Mouse (Mus musculus): ENCODE results near the gene Atp6v1e1. TPM values are rescaled to one million over a fixed set of nuclear protein-coding genes. Genes with fewer than 3 reads are reported as not detected.
"Not testable (repeated sequence)": the region's sequence is repeated elsewhere in the genome, so short reads cannot be mapped to it uniquely, and the experiment has no call there.

The Atp6v1e1 gene
- total and polyA plus RNA-seq, 3 experiments, result 76.9 to 95.2 (median 91.6) TPM

DNA sequence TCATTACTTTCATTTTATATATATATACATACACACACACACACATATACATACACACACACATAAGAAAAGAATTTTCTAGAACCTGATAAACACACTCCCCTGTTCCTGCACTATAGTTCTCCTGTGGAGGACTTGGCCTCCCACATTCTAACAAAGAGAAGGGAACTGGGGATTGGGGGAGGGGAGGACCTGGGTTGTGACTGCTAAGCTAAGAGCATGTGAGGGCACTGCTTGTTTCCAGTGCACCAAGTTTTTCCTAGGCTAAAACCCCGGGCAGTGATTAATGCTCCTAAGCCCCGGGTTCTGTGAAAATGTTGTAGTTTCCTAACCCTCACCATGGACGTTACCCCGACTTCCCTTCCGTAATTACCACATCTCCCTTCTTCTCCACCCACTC is 2.4 kb downstream of the Atp6v1e1 start:
- H3K27ac ChIP-seq (ENCODE audit: insufficient read depth, low read depth), result no peak overlapping the region
- H3K27me3 ChIP-seq (replicated peaks), result no peaks in the 10 kb centered on the region
- H3K9ac ChIP-seq (ENCODE audit: insufficient read depth, low read depth), result peak overlapping the region; percentile 30; the same call in 1 of the 2 replicates
- in situ Hi-C loops (cut with MboI; ENCODE audit: low pct_ligation_motif_present, low pct_unique_long_range_greater_than_20kb, low sequenced_read_pairs) (no loop called here), dilution Hi-C loops (cut with MboI; ENCODE audit: extremely low pct_ligation_motif_present, extremely low pct_unique_long_range_greater_than_20kb, low sequenced_read_pairs) (no loop called here)
- peaks cover 18 to 28% of the 10 kb centered on the region in 2 experiments for H3K36me3 ChIP-seq (replicated peaks in 1 of 2; ENCODE audit: control insufficient read depth in 1 of 2, insufficient read depth in 1 of 2, low read length in 1 of 2)
- peaks cover 6 to 23% of the 10 kb centered on the region in 2 experiments; a peak in 3 of 4 replicates for H3K4me1 ChIP-seq (ENCODE audit: control insufficient read depth in 1 of 2, insufficient read depth in 2 of 2)
- H3K4me2 ChIP-seq (ENCODE audit: insufficient read depth, low read depth, poor library complexity, severe bottlenecking), result peak overlapping the region; percentile 78; the same call in 1 of the 2 replicates
- H3K4me3 ChIP-seq (replicated peaks in 1 of 3; ENCODE audit: low read depth in 2 of 3, low read length in 2 of 3, poor library complexity in 1 of 3), result peak overlapping the region; percentile 11 to 33 (median 11)
- DNase-seq (ENCODE audit: extremely low read depth), result no peak
- H3K79me2 ChIP-seq (replicated peaks; ENCODE audit: control insufficient read depth, extremely low read depth, insufficient read depth, poor library complexity, severe bottlenecking), result peaks cover 38% of the 10 kb centered on the region
- peaks cover 17% of the 10 kb centered on the region for H3K9me3 ChIP-seq (replicated peaks; ENCODE audit: low read length)
- TF ChIP-seq MAX (IDR thresholded peaks at IDR 0.05; ENCODE audit: low read length) (no peak), HCFC1 (IDR thresholded peaks at IDR 0.05; ENCODE audit: low read depth, low read length) (no peak), NELFE (IDR thresholded peaks at IDR 0.05; ENCODE audit: low read depth, low read length) (no peak), TBP (conservative IDR thresholded peaks at IDR 0.05; ENCODE audit: low read depth, low read length) (no peak), CHD2 (IDR thresholded peaks at IDR 0.05; ENCODE audit: low read length) (peak; percentile 59; the same call in 1 of the 2 replicates), CHD1 (IDR thresholded peaks at IDR 0.05; ENCODE audit: low read depth, low read length) (no peak), ZC3H11A (IDR thresholded peaks at IDR 0.05; ENCODE audit: low read depth, low read length) (no peak), ELF1 (IDR thresholded peaks at IDR 0.05; ENCODE audit: low read depth, low read length) (no peak)

DNA sequence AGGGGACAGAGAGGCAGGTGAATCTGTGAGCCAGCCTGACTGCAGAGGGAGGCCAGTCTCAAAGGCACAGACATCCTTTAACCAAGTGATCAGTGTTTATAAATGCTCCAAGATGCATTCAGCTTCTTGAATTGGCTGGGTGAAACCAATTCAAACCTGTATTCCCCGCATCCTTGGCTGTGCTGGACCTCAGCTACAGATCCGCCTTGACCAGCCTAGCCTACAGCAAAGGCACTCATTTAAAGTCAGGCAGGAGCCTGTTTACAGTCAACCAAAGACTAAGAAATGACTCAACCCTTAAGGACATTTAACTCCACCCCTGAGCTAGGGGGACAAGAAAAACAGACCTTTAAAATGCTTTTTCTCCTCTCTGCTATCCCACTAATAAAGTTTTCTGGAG is 3.3 kb downstream of the Atp6v1e1 start:
- Histone ChIP-seq H3K79me2 (replicated peaks; ENCODE audit: control insufficient read depth, extremely low read depth, insufficient read depth, poor library complexity, severe bottlenecking) (peaks cover 38% of the 10 kb centered on the region), H3K27ac (ENCODE audit: insufficient read depth, low read depth) (no peak overlapping the region), H3K4me2 (ENCODE audit: insufficient read depth, low read depth, poor library complexity, severe bottlenecking) (no peak overlapping the region), H3K9ac (ENCODE audit: insufficient read depth, low read depth) (no peak overlapping the region), H3K4me1 (ENCODE audit: control insufficient read depth in 1 of 2, insufficient read depth in 2 of 2) (peaks cover 6 to 23% of the 10 kb centered on the region in 2 experiments; a peak in 3 of 4 replicates), H3K4me3 (replicated peaks in 1 of 3; ENCODE audit: low read depth in 2 of 3, low read length in 2 of 3, poor library complexity in 1 of 3) (no peak overlapping the region), H3K36me3 (replicated peaks in 1 of 2; ENCODE audit: control insufficient read depth in 1 of 2, insufficient read depth in 1 of 2, low read length in 1 of 2) (peaks cover 18 to 28% of the 10 kb centered on the region in 2 experiments), H3K9me3 (replicated peaks; ENCODE audit: low read length) (peaks cover 17% of the 10 kb centered on the region), H3K27me3 (replicated peaks) (no peaks in the 10 kb centered on the region)
- in situ Hi-C loops (cut with MboI; ENCODE audit: low pct_ligation_motif_present, low pct_unique_long_range_greater_than_20kb, low sequenced_read_pairs) (no loop called here), dilution Hi-C loops (cut with MboI; ENCODE audit: extremely low pct_ligation_motif_present, extremely low pct_unique_long_range_greater_than_20kb, low sequenced_read_pairs) (no loop called here)
- TF ChIP-seq IRF4 (IDR thresholded peaks at IDR 0.05; ENCODE audit: low read depth, low read length), result peak; percentile 90
- TF ChIP-seq MAX (IDR thresholded peaks at IDR 0.05; ENCODE audit: low read length), result no peak
- TF ChIP-seq USF2 (conservative IDR thresholded peaks at IDR 0.05; ENCODE audit: low read depth, low read length), result no peak
- TF ChIP-seq MAZ (IDR thresholded peaks at IDR 0.05; ENCODE audit: low read depth, low read length), result no peak
- no peak for TF ChIP-seq HCFC1 (IDR thresholded peaks at IDR 0.05; ENCODE audit: low read depth, low read length)
- TF ChIP-seq POLR2A (IDR thresholded peaks at IDR 0.05; ENCODE audit: low read depth, low read length), result no peak
- no peak for TF ChIP-seq ZKSCAN1 (IDR thresholded peaks at IDR 0.05; ENCODE audit: borderline replicate concordance, low read depth, low read length)
- TF ChIP-seq MAFK (IDR thresholded peaks at IDR 0.05; ENCODE audit: insufficient replicate concordance, low read length), result no peak
- TF ChIP-seq USF1 (IDR thresholded peaks at IDR 0.05; ENCODE audit: low read depth, low read length), result no peak
- TF ChIP-seq EP300 (IDR thresholded peaks at IDR 0.05; ENCODE audit: low read length), result peak; percentile 67
- TF ChIP-seq TCF12 (IDR thresholded peaks at IDR 0.05; ENCODE audit: low read depth, low read length), result no peak
- 0 out of 2 replicates have a peak, but pooled peaks have one; percentile 42 for TF ChIP-seq SIN3A (IDR thresholded peaks at IDR 0.05; ENCODE audit: low read length)
- TF ChIP-seq MXI1 (IDR thresholded peaks at IDR 0.05; ENCODE audit: low read depth, low read length), result no peak
- no peak for TF ChIP-seq ZNF384 (IDR thresholded peaks at IDR 0.05; ENCODE audit: low read depth, low read length)
- peak; percentile 60 for TF ChIP-seq JUN (IDR thresholded peaks at IDR 0.05; ENCODE audit: insufficient read depth, low read depth, low read length)
- no peak for TF ChIP-seq BHLHE40 (IDR thresholded peaks at IDR 0.05; ENCODE audit: low read depth, low read length)
- no peak for TF ChIP-seq NELFE (IDR thresholded peaks at IDR 0.05; ENCODE audit: low read depth, low read length)
- peak; percentile 77 for TF ChIP-seq JUND (conservative IDR thresholded peaks at IDR 0.05; ENCODE audit: low read depth, low read length)
- DNase-seq (ENCODE audit: extremely low read depth), result no peak

DNA sequence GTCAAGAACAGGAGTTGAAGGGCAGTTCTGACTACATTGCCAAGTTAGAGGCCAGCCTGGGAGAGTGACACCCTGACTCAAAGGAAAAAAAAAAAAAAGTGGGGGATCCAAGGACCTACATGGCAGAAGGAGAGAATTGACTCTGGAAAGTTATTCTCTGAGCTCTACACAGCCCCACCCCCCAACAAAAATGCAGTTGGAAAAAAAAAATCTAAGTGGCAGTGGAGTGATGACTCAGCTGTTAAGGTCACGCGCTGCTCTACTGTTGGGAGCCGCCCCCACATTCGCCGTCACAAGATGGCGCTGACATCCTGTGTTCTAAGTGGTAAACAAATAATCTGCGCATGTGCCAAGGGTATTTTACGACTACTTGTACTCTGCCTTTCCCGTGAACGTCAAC is 10.6 kb downstream of the Atp6v1e1 start:
- H3K9me3 ChIP-seq (replicated peaks; ENCODE audit: low read length); H3K27me3 ChIP-seq (replicated peaks); H3K9ac ChIP-seq (ENCODE audit: insufficient read depth, low read depth); H3K27ac ChIP-seq (ENCODE audit: insufficient read depth, low read depth); dilution Hi-C loops (cut with MboI; ENCODE audit: extremely low pct_ligation_motif_present, extremely low pct_unique_long_range_greater_than_20kb, low sequenced_read_pairs); H3K4me2 ChIP-seq (ENCODE audit: insufficient read depth, low read depth, poor library complexity, severe bottlenecking); in situ Hi-C loops (cut with MboI; ENCODE audit: low pct_ligation_motif_present, low pct_unique_long_range_greater_than_20kb, low sequenced_read_pairs); DNase-seq (ENCODE audit: extremely low read depth); H3K4me3 ChIP-seq (replicated peaks in 1 of 3; ENCODE audit: low read depth in 2 of 3, low read length in 2 of 3, poor library complexity in 1 of 3); H3K4me1 ChIP-seq (ENCODE audit: control insufficient read depth in 1 of 2, insufficient read depth in 2 of 2); H3K79me2 ChIP-seq (replicated peaks; ENCODE audit: control insufficient read depth, extremely low read depth, insufficient read depth, poor library complexity, severe bottlenecking): not testable (repeated sequence)
- H3K36me3 ChIP-seq (replicated peaks in 1 of 2; ENCODE audit: control insufficient read depth in 1 of 2, insufficient read depth in 1 of 2, low read length in 1 of 2), result peaks cover 28 to 44% of the 10 kb centered on the region in 2 experiments

Measured in CH12.LX (cell line).